Mouse (Mus musculus): ENCODE results near the gene Ppp1r17. TPM values are rescaled to one million over a fixed set of nuclear protein-coding genes. Genes with fewer than 3 reads are reported as not detected.

The Ppp1r17 gene
- total RNA-seq, 2 experiments from 2014 or later = 0.25 TPM; not detected in 1

Other genes with a start within 250 kb of the Ppp1r17 start
- not detected for gene Itprid1, start 180.6 kb upstream of the Ppp1r17 start, total RNA-seq (2021)